Mouse (Mus musculus): ENCODE data around the gene Cd34. TPM values are rescaled to one million over a fixed set of nuclear protein-coding genes. Genes with fewer than 3 reads are reported as not detected.
A peak's percentile ranks its signal among the peaks of the same experiment; 100 is the strongest.

Cd34 gene
- polyA plus RNA-seq, 1 experiment from 2014 or later, result 71.9 TPM

GRCm38 (mm10) chr1:194971980-194972379 lies 33.4 kb downstream of the Cd34 start:
- no peak for DNase-seq (ENCODE audit: low spot score)
- no peaks in the 10 kb centered on the region for H3K4me1 ChIP-seq (ENCODE audit: control insufficient read depth, insufficient read depth, low read length)
- no peak overlapping the region for H3K4me3 ChIP-seq (ENCODE audit: low read depth, low read length)
- no peaks in the 10 kb centered on the region for H3K27me3 ChIP-seq (ENCODE audit: control insufficient read depth, insufficient read depth, low read length)
- no peak for ATAC-seq (replicated peaks; ENCODE audit: insufficient number of reproducible peaks, low FRiP score, low TSS enrichment, low read depth)
- no peak overlapping the region for H3K9ac ChIP-seq (replicated peaks; ENCODE audit: low read length)
- H3K9me3 ChIP-seq (replicated peaks; ENCODE audit: control insufficient read depth, low read length), result no peaks in the 10 kb centered on the region
- H3K36me3 ChIP-seq (replicated peaks; ENCODE audit: control insufficient read depth, insufficient read depth, low read depth, low read length), result no peaks in the 10 kb centered on the region
- no peak overlapping the region for H3K4me2 ChIP-seq (ENCODE audit: low read depth, low read length)
- WGBS, result 91% methylated on average over 4 of the region's 4 CpGs
- H3K27ac ChIP-seq (replicated peaks; ENCODE audit: low read depth, low read length), result no peak overlapping the region

GRCm38 (mm10) chr1:194976164-194976516 lies 37.5 kb downstream of the Cd34 start:
- H3K4me1 ChIP-seq (ENCODE audit: control insufficient read depth, insufficient read depth, low read length), result no peaks in the 10 kb centered on the region; the same call in 1 of the 2 replicates
- no peaks in the 10 kb centered on the region for H3K9me3 ChIP-seq (replicated peaks; ENCODE audit: control insufficient read depth, low read length)
- H3K27me3 ChIP-seq (ENCODE audit: control insufficient read depth, insufficient read depth, low read length), result no peaks in the 10 kb centered on the region
- WGBS, result under 1% methylated on average over 42 of the region's 42 CpGs
- H3K36me3 ChIP-seq (replicated peaks; ENCODE audit: control insufficient read depth, insufficient read depth, low read depth, low read length), result no peaks in the 10 kb centered on the region
- peak; percentile 91 for DNase-seq (ENCODE audit: low spot score)
- peak; percentile 90 for ATAC-seq (replicated peaks; ENCODE audit: insufficient number of reproducible peaks, low FRiP score, low TSS enrichment, low read depth)
- no peak overlapping the region for H3K27ac ChIP-seq (replicated peaks; ENCODE audit: low read depth, low read length)
- peak overlapping the region; percentile 65 for H3K9ac ChIP-seq (replicated peaks; ENCODE audit: low read length)
- H3K4me3 ChIP-seq (ENCODE audit: low read depth, low read length), result peak overlapping the region; percentile 64
- H3K4me2 ChIP-seq (ENCODE audit: low read depth, low read length), result peak overlapping the region; percentile 58

GRCm38 (mm10) chr1:194976517-194977370 lies 38.1 kb downstream of the Cd34 start:
- H3K4me1 ChIP-seq (ENCODE audit: control insufficient read depth, insufficient read depth, low read length), result no peaks in the 10 kb centered on the region; the same call in 1 of the 2 replicates
- no peaks in the 10 kb centered on the region for H3K36me3 ChIP-seq (replicated peaks; ENCODE audit: control insufficient read depth, insufficient read depth, low read depth, low read length)
- no peaks in the 10 kb centered on the region for H3K27me3 ChIP-seq (ENCODE audit: control insufficient read depth, insufficient read depth, low read length)
- peak overlapping the region; percentile 64 for H3K4me3 ChIP-seq (ENCODE audit: low read depth, low read length)
- H3K9ac ChIP-seq (replicated peaks; ENCODE audit: low read length), result peak overlapping the region; percentile 65
- H3K9me3 ChIP-seq (replicated peaks; ENCODE audit: control insufficient read depth, low read length), result no peaks in the 10 kb centered on the region
- DNase-seq (ENCODE audit: low spot score) (peak; percentile 70), ATAC-seq (replicated peaks; ENCODE audit: insufficient number of reproducible peaks, low FRiP score, low TSS enrichment, low read depth) (peak; percentile 90)
- H3K27ac ChIP-seq (replicated peaks; ENCODE audit: low read depth, low read length), result no peak overlapping the region
- WGBS, result 2% methylated on average over 44 of the region's 44 CpGs
- H3K4me2 ChIP-seq (ENCODE audit: low read depth, low read length), result peak overlapping the region; percentile 58

GRCm38 (mm10) chr1:194977371-194977761 lies 38.7 kb downstream of the Cd34 start:
- no peak overlapping the region for H3K4me3 ChIP-seq (ENCODE audit: low read depth, low read length)
- 9% methylated on average over 1 of the region's 1 CpGs for WGBS
- no peak overlapping the region for H3K9ac ChIP-seq (replicated peaks; ENCODE audit: low read length)
- no peak overlapping the region; the same call in 1 of the 2 replicates for H3K4me2 ChIP-seq (ENCODE audit: low read depth, low read length)
- DNase-seq (ENCODE audit: low spot score), result no peak
- ATAC-seq (replicated peaks; ENCODE audit: insufficient number of reproducible peaks, low FRiP score, low TSS enrichment, low read depth), result no peak
- no peaks in the 10 kb centered on the region for H3K9me3 ChIP-seq (replicated peaks; ENCODE audit: control insufficient read depth, low read length)
- no peaks in the 10 kb centered on the region for H3K36me3 ChIP-seq (replicated peaks; ENCODE audit: control insufficient read depth, insufficient read depth, low read depth, low read length)
- no peak overlapping the region for H3K27ac ChIP-seq (replicated peaks; ENCODE audit: low read depth, low read length)
- H3K27me3 ChIP-seq (ENCODE audit: control insufficient read depth, insufficient read depth, low read length), result no peaks in the 10 kb centered on the region
- no peaks in the 10 kb centered on the region; the same call in 1 of the 2 replicates for H3K4me1 ChIP-seq (ENCODE audit: control insufficient read depth, insufficient read depth, low read length)

DNA sequence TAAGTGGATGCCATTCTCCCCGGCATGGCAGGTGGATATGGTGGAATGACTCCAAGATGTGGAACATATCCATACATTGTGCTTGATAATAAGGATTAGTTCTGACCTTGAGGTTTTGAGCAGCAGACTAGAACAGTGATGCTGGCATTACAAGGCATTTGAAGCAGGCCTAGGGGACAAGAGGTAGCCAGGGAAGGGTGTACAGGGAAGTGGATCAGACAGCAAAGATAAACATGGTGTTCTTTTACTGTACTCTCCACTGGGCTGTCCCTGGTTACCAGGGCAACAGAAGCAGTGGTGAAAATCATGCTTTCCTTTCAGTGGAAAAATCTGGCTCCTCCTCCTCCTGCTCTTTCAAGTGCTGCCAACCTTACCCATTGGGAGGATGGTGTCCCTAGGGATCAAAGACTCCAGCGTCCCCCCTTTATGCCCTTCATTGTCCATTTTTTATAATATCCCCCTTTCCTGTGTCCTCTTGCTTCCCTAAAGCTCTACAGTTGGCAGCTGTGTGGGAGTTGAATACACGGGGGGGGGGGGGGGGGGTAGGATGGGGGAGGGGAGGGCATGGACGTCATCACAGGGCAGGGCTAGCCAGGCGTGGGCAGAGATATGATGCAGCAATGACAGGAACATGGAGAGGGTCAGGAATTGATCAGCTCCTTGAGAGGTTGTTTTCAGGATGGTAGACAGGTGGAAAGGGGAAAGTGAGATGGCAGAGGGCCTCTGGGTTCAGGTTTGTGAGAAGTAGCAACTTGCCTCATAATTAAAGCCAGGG lies 39.5 kb downstream of the Cd34 start:
- H3K4me1 ChIP-seq (ENCODE audit: control insufficient read depth, insufficient read depth, low read length), result no peaks in the 10 kb centered on the region; the same call in 1 of the 2 replicates
- no peak overlapping the region for H3K4me3 ChIP-seq (ENCODE audit: low read depth, low read length)
- H3K4me2 ChIP-seq (ENCODE audit: low read depth, low read length), result no peak overlapping the region
- H3K9ac ChIP-seq (replicated peaks; ENCODE audit: low read length), result no peak overlapping the region
- H3K27me3 ChIP-seq (ENCODE audit: control insufficient read depth, insufficient read depth, low read length), result no peaks in the 10 kb centered on the region
- no peaks in the 10 kb centered on the region for H3K9me3 ChIP-seq (replicated peaks; ENCODE audit: control insufficient read depth, low read length)
- WGBS, result 67% methylated on average over 4 of the region's 5 CpGs
- no peak overlapping the region for H3K27ac ChIP-seq (replicated peaks; ENCODE audit: low read depth, low read length)
- no peak for ATAC-seq (replicated peaks; ENCODE audit: insufficient number of reproducible peaks, low FRiP score, low TSS enrichment, low read depth)
- no peak for DNase-seq (ENCODE audit: low spot score)
- H3K36me3 ChIP-seq (replicated peaks; ENCODE audit: control insufficient read depth, insufficient read depth, low read depth, low read length), result no peaks in the 10 kb centered on the region

GRCm38 (mm10) chr1:194980826-194981435 lies 42.3 kb downstream of the Cd34 start:
- no peak overlapping the region for H3K27ac ChIP-seq (replicated peaks; ENCODE audit: low read depth, low read length)
- ATAC-seq (replicated peaks; ENCODE audit: insufficient number of reproducible peaks, low FRiP score, low TSS enrichment, low read depth) (no peak), DNase-seq (ENCODE audit: low spot score) (no peak)
- no peaks in the 10 kb centered on the region for H3K9me3 ChIP-seq (replicated peaks; ENCODE audit: control insufficient read depth, low read length)
- no peak overlapping the region for H3K4me2 ChIP-seq (ENCODE audit: low read depth, low read length)
- no peaks in the 10 kb centered on the region for H3K36me3 ChIP-seq (replicated peaks; ENCODE audit: control insufficient read depth, insufficient read depth, low read depth, low read length)
- no peaks in the 10 kb centered on the region; the same call in 1 of the 2 replicates for H3K4me1 ChIP-seq (ENCODE audit: control insufficient read depth, insufficient read depth, low read length)
- no peak overlapping the region for H3K4me3 ChIP-seq (ENCODE audit: low read depth, low read length)
- 86% methylated on average over 1 of the region's 1 CpGs for WGBS
- no peak overlapping the region for H3K9ac ChIP-seq (replicated peaks; ENCODE audit: low read length)
- H3K27me3 ChIP-seq (ENCODE audit: control insufficient read depth, insufficient read depth, low read length), result no peaks in the 10 kb centered on the region

GRCm38 (mm10) chr1:194982931-194983690 lies 44.5 kb downstream of the Cd34 start:
- H3K27me3 ChIP-seq (ENCODE audit: control insufficient read depth, insufficient read depth, low read length), result no peaks in the 10 kb centered on the region
- H3K4me3 ChIP-seq (ENCODE audit: low read depth, low read length), result no peak overlapping the region
- no peaks in the 10 kb centered on the region for H3K36me3 ChIP-seq (replicated peaks; ENCODE audit: control insufficient read depth, insufficient read depth, low read depth, low read length)
- DNase-seq (ENCODE audit: low spot score) (no peak), ATAC-seq (replicated peaks; ENCODE audit: insufficient number of reproducible peaks, low FRiP score, low TSS enrichment, low read depth) (no peak)
- H3K4me2 ChIP-seq (ENCODE audit: low read depth, low read length), result no peak overlapping the region
- H3K9me3 ChIP-seq (replicated peaks; ENCODE audit: control insufficient read depth, low read length), result no peaks in the 10 kb centered on the region
- H3K4me1 ChIP-seq (ENCODE audit: control insufficient read depth, insufficient read depth, low read length), result no peaks in the 10 kb centered on the region
- 88% methylated on average over 5 of the region's 5 CpGs for WGBS
- no peak overlapping the region for H3K27ac ChIP-seq (replicated peaks; ENCODE audit: low read depth, low read length)
- H3K9ac ChIP-seq (replicated peaks; ENCODE audit: low read length), result no peak overlapping the region

Measured in embryonic facial prominence, embryonic 11.5 days (tissue).